Mouse (Mus musculus): Measurements from ENCODE around the gene Stx4a. TPM values are rescaled to one million over a fixed set of nuclear protein-coding genes. Genes with fewer than 3 reads are reported as not detected.
"Not testable (repeated sequence)": the region's sequence is repeated elsewhere in the genome, so short reads cannot be mapped to it uniquely, and the experiment has no call there.

Stx4a gene
- polyA plus RNA-seq, 1 experiment from 2014 or later, result 58.9 TPM

DNA sequence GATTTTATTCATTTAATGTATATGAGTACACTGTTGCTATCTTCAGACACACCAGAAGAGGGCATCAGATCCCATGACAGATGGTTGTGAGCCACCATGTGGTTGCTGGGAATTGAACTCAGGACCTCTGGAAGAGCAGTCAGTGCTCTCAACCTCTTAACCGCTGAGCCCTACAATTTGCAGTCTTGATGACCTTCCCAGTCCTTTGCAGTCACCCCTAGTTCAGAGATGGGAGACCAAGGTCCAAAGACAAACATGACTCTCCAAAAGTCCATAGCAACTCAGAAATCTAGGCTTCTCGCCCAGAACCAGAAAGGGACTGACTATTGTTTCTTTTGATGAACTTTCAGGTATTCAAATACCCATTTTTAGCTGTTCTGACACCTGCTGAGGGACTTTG lies 15.9 kb downstream of the Stx4a start:
- H3K36me3 ChIP-seq, result peaks cover 16% of the 10 kb centered on the region
- H3K9me3 ChIP-seq (replicated peaks); ATAC-seq (ENCODE audit: insufficient number of reproducible peaks, low FRiP score, low TSS enrichment, low read depth); H3K27me3 ChIP-seq; H3K27ac ChIP-seq (replicated peaks); H3K4me2 ChIP-seq (replicated peaks); H3K4me3 ChIP-seq (replicated peaks); H3K9ac ChIP-seq: not testable (repeated sequence)
- H3K4me1 ChIP-seq, result peaks cover 14% of the 10 kb centered on the region
- 84% methylated on average over 2 of the region's 2 CpGs for WGBS

DNA sequence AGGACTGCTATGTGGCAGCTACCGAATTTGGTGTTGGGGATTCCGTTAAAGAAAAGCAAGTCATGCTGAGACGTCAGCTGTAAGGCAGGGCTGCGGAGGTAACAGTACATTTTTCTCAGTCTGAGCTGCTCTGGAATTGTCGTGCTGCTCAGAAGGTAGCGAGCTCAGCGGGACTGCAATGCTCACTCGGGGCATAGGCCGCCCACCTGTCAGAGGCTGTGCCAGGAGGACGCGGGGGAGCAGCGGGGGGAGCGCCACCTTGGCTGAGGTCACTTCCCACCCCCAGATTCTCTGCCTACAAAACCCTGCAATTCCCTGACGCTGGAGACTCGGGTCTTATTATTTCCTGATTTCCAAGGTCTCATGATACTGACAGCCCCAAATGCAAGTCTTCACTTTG lies 16.8 kb downstream of the Stx4a start:
- ATAC-seq (ENCODE audit: insufficient number of reproducible peaks, low FRiP score, low TSS enrichment, low read depth), result 0 out of 2 replicates have a peak, but pooled peaks have one; percentile 22
- Histone ChIP-seq H3K4me3 (replicated peaks) (peak overlapping the region; percentile 66), H3K27ac (replicated peaks) (peak overlapping the region; percentile 97), H3K9ac (peak overlapping the region; percentile 50), H3K9me3 (replicated peaks) (no peaks in the 10 kb centered on the region), H3K27me3 (no peaks in the 10 kb centered on the region), H3K36me3 (peaks cover 23% of the 10 kb centered on the region), H3K4me1 (peaks cover 14% of the 10 kb centered on the region), H3K4me2 (replicated peaks) (peak overlapping the region; percentile 90)
- WGBS, result 2% methylated on average over 15 of the region's 15 CpGs

DNA sequence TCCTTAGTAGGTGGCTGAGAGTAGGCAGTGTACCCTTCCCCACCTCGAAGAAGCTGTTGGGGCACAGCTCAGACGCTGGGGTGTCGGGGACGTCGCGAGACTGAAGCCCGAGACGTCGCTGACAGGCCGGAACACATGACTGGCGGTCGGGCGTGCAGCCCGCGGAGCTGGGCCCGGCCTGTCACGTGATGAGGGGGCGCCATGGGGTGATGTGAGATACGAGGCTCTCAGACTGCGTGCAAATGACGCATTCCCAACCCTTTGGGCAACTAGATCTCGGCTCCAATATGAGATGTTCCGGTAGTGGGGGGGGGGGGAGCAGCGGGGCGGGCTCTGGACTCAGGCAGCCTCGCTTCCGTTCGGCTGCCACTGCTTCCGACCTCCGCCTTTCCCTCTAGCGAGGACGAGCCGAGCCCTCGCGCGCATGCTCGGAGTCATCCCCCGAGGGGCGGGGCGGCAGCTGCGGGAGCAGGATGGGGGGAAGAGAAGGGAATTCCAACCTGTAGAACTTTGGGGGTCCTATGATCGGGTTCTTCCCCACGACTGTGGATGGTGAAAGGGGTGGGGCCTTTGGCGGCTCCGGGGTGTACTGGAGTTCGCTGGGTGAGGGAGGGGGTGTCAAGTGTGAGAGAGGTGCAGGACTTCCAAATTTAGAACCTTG lies 17.4 kb downstream of the Stx4a start:
- Histone ChIP-seq H3K4me2 (replicated peaks) (peak overlapping the region; percentile 90), H3K4me1 (peaks cover 14% of the 10 kb centered on the region), H3K27me3 (no peaks in the 10 kb centered on the region), H3K4me3 (replicated peaks) (peak overlapping the region; percentile 66), H3K36me3 (peaks cover 29% of the 10 kb centered on the region), H3K9me3 (replicated peaks) (no peaks in the 10 kb centered on the region), H3K9ac (peak overlapping the region; percentile 50), H3K27ac (replicated peaks) (peak overlapping the region; percentile 97)
- under 1% methylated on average over 46 of the region's 46 CpGs for WGBS
- ATAC-seq (ENCODE audit: insufficient number of reproducible peaks, low FRiP score, low TSS enrichment, low read depth), result peak; percentile 94

DNA sequence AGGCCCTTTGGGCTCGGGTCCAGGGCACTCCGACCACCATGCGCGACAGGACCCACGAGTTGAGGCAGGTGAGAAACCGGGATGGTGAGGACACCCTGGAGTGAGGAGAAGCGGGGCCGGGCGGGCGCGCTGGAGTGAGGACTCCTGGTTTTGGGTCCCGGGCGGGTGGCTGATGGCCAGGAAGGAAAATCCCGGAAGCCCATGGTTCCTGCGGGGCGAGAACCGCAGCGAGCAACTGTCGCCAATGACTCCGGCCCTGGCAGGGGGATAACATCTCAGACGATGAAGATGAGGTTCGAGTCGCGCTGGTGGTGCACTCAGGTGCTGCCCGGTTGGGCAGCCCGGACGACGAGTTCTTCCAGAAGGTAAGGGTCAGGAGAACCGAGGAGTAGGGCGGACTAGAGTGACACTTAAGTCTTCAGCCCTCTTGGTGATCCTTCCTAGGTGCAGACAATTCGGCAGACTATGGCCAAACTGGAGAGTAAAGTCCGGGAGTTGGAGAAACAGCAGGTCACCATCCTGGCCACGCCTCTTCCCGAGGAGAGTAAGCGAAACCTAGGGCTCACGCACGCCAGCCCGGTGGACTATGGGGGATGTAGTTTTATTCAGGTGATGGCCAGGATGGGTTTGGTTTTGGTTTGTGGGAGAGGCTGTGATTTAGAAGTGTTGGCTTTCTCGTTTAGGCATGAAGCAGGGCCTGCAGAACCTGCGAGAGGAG lies 18.1 kb downstream of the Stx4a start:
- peak; percentile 52 for ATAC-seq (ENCODE audit: insufficient number of reproducible peaks, low FRiP score, low TSS enrichment, low read depth)
- peak overlapping the region; percentile 97 for H3K27ac ChIP-seq (replicated peaks)
- H3K4me2 ChIP-seq (replicated peaks), result peak overlapping the region; percentile 90
- peaks cover 14% of the 10 kb centered on the region for H3K4me1 ChIP-seq
- H3K9me3 ChIP-seq (replicated peaks), result no peaks in the 10 kb centered on the region
- H3K36me3 ChIP-seq, result peaks cover 36% of the 10 kb centered on the region
- under 1% methylated on average over 40 of the region's 40 CpGs for WGBS
- H3K27me3 ChIP-seq, result no peaks in the 10 kb centered on the region
- H3K4me3 ChIP-seq (replicated peaks), result peak overlapping the region; percentile 66
- peak overlapping the region; percentile 50 for H3K9ac ChIP-seq

DNA sequence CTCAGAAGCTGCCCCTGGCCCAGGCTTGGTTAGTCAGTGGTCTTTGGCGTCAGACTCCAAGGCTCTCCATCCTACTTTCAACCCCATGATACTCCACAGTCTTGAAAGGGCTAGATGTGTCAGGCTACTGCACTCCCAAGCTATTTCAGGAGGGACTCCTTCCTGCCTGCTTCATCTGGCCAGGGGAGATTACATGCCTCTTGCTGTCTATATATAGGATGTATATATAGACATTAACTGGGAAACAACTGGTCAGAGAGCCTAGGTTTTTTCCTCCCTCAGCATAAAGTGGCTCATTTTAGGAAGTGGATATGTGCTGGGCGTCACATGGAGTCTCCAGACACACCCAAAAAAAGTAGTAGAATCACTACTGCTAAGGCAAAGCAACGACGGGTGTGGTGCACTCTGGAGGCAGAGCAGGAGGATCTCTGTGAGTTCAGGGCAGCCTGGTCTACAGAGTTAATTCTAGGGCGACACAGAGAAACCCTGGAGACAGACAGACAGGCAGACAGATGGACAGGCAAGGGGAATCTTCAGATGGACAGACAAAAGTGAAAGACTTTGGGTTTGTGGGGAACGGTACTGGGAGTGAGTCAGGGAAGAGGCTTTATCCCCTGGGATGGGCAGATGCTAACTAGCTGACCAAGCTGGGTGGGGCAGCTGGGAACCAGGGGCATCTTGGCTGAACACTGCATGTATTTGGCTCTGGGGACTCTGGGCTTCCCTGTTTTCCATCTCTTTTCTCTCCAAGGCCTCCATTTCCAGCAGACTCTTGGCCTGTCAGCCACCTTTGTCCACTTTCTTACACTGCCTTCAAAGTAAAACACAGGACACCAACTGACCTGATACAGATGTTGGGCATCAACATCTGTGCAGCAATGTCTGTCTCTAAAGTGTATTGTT lies 26.1 kb downstream of the Stx4a start:
- no peak overlapping the region for H3K9ac ChIP-seq
- H3K36me3 ChIP-seq, result peaks cover 31% of the 10 kb centered on the region
- ATAC-seq (ENCODE audit: insufficient number of reproducible peaks, low FRiP score, low TSS enrichment, low read depth), result no peak
- no peaks in the 10 kb centered on the region for H3K27me3 ChIP-seq
- no peak overlapping the region for H3K4me3 ChIP-seq (replicated peaks)
- no peak overlapping the region for H3K4me2 ChIP-seq (replicated peaks)
- no peaks in the 10 kb centered on the region for H3K9me3 ChIP-seq (replicated peaks)
- peak overlapping the region; percentile 58 for H3K27ac ChIP-seq (replicated peaks)
- 68% methylated on average over 6 of the region's 6 CpGs for WGBS
- H3K4me1 ChIP-seq, result no peaks in the 10 kb centered on the region

DNA sequence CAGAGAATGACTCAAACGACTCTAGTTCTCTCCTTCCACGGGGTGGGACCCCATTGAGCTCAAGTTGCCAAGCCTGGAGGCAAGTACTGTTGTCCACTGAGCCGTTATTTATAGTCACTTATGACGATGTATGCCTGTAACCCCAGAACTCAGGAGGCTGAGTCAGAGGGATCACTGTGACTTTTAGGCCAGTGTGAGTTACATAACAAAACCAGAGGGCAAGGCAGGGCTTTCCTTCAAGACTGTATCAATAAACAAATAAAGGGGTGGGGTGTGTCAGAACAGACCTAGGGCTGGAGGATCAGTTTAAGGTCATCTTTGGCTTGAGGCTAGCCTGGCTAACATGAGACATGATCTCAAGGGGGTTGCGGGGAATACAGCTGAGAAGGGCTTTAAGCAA lies 26.8 kb downstream of the Stx4a start:
- H3K4me2 ChIP-seq (replicated peaks), result no peak overlapping the region
- H3K27me3 ChIP-seq, result no peaks in the 10 kb centered on the region
- H3K36me3 ChIP-seq, result peaks cover 25% of the 10 kb centered on the region
- WGBS, result 60% methylated on average over 5 of the region's 5 CpGs
- H3K4me1 ChIP-seq, result no peaks in the 10 kb centered on the region
- no peak overlapping the region for H3K4me3 ChIP-seq (replicated peaks)
- no peak for ATAC-seq (ENCODE audit: insufficient number of reproducible peaks, low FRiP score, low TSS enrichment, low read depth)
- H3K27ac ChIP-seq (replicated peaks), result 0 out of 2 replicates have a peak overlapping the region, but pooled peaks have one; percentile 58
- H3K9me3 ChIP-seq (replicated peaks), result no peaks in the 10 kb centered on the region
- no peak overlapping the region for H3K9ac ChIP-seq

DNA sequence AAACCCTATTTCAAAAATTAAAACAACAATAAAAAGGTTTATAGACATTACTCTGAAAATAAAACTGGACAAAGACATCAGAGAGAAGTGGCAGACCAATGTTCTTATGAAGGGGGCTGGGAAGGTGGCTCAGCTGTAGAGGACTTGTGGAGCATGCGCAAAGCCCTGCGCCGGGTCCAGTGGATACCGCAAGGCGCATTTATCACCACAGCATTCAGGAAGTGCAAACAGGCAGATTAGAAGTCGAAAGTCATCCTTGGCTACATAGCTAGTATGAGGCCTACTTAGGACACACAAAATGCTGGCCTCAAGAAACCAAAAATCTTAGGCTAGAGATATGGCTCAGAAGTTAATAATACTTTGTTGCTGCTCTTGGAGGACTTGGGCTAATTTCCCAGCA lies 34.2 kb downstream of the Stx4a start:
- Histone ChIP-seq H3K27ac (replicated peaks) (no peak overlapping the region), H3K4me2 (replicated peaks) (no peak overlapping the region), H3K9me3 (replicated peaks) (no peaks in the 10 kb centered on the region), H3K9ac (no peak overlapping the region), H3K4me1 (no peaks in the 10 kb centered on the region), H3K36me3 (no peaks in the 10 kb centered on the region), H3K27me3 (no peaks in the 10 kb centered on the region), H3K4me3 (replicated peaks) (no peak overlapping the region)
- no peak for ATAC-seq (ENCODE audit: insufficient number of reproducible peaks, low FRiP score, low TSS enrichment, low read depth)
- 92% methylated on average over 6 of the region's 6 CpGs for WGBS

DNA sequence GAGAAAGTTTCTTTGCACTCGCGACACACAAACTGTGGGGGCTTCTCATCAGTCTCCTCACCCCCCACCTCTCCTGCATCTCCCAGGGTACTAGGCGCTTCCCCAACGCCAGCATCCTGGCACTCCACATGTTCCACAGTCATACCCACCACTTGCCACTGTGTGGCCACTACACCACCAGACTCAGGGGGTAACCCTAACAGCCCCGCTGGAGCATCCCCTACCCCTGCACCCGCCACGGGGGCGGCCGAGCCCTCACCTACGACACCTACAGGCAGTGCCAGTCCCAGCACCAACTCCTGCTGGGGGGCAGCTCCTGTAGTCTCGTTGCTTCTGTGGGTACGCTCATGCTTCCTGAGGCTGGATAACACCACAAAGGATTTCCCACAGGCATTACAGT lies 42.3 kb downstream of the Stx4a start:
- H3K9me3 ChIP-seq (replicated peaks), result no peaks in the 10 kb centered on the region
- H3K9ac ChIP-seq, result no peak overlapping the region
- no peak overlapping the region for H3K4me3 ChIP-seq (replicated peaks)
- H3K27me3 ChIP-seq, result no peaks in the 10 kb centered on the region
- WGBS, result 94% methylated on average over 12 of the region's 12 CpGs
- ATAC-seq (ENCODE audit: insufficient number of reproducible peaks, low FRiP score, low TSS enrichment, low read depth), result no peak
- peaks cover 38% of the 10 kb centered on the region for H3K36me3 ChIP-seq
- H3K27ac ChIP-seq (replicated peaks), result no peak overlapping the region
- H3K4me1 ChIP-seq, result peaks cover 9% of the 10 kb centered on the region; the same call in 1 of the 2 replicates
- H3K4me2 ChIP-seq (replicated peaks), result no peak overlapping the region

DNA sequence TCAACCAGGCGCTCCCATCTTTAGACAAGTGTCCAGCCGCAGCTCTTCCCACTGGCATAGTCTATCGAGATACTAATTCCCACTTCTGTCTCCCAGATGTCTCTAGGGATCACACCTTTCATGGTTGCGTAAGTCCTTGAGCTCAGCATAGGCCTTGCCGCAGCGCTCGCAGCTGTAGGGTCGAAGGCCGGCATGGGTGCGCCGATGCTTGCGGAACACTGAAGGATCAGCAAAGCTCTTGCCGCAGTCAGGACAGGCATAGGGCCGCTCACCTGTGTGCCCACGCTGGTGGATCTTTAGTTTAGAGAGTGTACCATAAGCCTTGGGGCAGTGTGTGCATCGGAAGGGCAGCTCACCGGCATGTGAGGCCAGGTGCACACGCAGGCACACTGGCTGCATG lies 43.5 kb downstream of the Stx4a start:
- no peak overlapping the region for H3K9ac ChIP-seq
- ATAC-seq (ENCODE audit: insufficient number of reproducible peaks, low FRiP score, low TSS enrichment, low read depth), result no peak
- no peak overlapping the region for H3K27ac ChIP-seq (replicated peaks)
- WGBS, result 97% methylated on average over 18 of the region's 18 CpGs
- no peaks in the 10 kb centered on the region for H3K9me3 ChIP-seq (replicated peaks)
- H3K4me2 ChIP-seq (replicated peaks), result no peak overlapping the region
- H3K36me3 ChIP-seq, result peaks cover 38% of the 10 kb centered on the region
- no peaks in the 10 kb centered on the region for H3K27me3 ChIP-seq
- no peak overlapping the region for H3K4me3 ChIP-seq (replicated peaks)
- peaks cover 9% of the 10 kb centered on the region; the same call in 1 of the 2 replicates for H3K4me1 ChIP-seq

DNA sequence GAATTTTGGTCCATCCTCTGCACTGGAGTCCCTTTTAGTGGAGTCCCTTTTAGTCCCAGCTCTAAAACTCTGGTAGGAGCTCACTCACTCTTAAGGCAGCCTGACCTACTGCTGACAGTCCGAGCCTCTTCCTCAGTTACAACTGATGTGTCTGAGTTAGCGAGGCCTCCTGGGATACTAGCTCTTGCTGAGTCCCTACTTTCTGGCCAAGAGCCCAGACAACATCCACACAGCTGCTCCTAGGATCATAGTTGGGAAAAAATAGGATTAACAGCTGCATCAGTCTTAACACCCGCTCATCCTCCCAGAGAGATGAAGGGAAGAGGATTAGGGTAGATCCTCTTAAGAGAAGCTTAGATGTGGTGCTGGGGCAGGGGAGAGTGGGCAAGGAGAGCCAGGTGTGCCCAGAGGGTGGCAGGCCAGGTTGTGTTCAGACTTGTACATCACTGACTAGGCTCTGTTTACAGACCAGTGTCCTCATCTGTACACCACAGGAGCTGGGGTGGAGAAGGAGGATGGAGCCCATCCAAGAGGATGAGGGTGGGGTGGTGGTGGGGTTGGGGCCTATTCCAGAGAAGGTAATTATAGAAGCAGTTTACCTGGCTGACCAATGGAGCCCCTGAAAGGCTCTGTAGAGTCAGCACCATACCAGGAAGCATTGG lies 45.2 kb downstream of the Stx4a start:
- no peaks in the 10 kb centered on the region for H3K27me3 ChIP-seq
- peak; percentile 59 for ATAC-seq (ENCODE audit: insufficient number of reproducible peaks, low FRiP score, low TSS enrichment, low read depth)
- WGBS, result 37% methylated on average over 3 of the region's 3 CpGs
- H3K4me3 ChIP-seq (replicated peaks), result no peak overlapping the region
- H3K4me2 ChIP-seq (replicated peaks), result no peak overlapping the region
- H3K27ac ChIP-seq (replicated peaks), result peak overlapping the region; percentile 31
- peaks cover 44% of the 10 kb centered on the region for H3K36me3 ChIP-seq
- no peak overlapping the region for H3K9ac ChIP-seq
- peaks cover 13% of the 10 kb centered on the region for H3K4me1 ChIP-seq
- H3K9me3 ChIP-seq (replicated peaks), result no peaks in the 10 kb centered on the region

All from embryonic facial prominence, embryonic 15.5 days (tissue).